Mouse (Mus musculus) thymus, postnatal 25 days (tissue): ENCODE results near the gene Gabpb1.
"Not testable (repeated sequence)": the region's sequence is repeated elsewhere in the genome, so short reads cannot be mapped to it uniquely, and the experiment has no call there.

ENCODE experiments used
- DNase-seq: peaks from one replicate; pipeline ENCODE4 v3.0.0; 2022

Gene Gabpb1

DNA sequence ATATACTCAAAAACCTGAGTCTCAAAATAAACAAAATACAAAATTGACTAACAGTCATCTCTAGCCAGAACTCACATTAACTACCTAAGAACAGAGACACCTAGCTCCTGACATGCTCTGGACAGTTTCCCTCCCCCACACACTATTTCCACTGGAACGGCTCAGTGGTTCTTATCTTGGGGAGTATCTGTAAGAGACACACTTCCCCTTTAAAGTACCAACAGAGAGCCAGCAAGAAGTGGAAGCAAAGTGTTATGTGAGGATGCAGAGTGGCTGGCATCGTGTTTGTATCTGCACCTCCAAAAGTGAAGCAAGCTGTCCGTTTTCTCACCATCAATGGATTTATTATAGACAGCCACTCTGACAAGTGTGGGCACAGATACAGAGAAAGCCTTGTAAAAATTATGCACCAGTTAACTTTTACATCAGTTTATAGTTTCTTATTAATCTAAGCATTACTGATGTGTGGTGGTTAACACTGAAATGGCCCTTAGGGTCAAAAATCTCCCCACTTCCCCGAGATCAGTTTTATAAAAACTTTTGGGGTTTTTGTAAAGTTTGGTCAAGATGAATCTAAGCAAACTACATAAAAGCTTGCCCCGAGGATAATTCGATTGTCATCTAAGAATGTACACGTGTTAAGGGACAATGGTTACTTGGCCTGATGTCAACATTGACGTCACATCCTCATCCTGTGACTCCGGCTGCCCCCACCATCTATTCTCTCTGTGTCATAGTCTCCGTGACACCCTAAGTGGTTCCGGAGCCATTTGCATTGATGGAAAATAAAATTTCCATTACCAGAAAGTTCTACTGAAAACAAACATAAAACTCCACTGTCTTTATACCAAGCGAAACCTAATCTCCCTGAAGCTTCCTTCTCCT is 40.0 kb downstream of the Gabpb1 start:
- no peak for DNase-seq

DNA sequence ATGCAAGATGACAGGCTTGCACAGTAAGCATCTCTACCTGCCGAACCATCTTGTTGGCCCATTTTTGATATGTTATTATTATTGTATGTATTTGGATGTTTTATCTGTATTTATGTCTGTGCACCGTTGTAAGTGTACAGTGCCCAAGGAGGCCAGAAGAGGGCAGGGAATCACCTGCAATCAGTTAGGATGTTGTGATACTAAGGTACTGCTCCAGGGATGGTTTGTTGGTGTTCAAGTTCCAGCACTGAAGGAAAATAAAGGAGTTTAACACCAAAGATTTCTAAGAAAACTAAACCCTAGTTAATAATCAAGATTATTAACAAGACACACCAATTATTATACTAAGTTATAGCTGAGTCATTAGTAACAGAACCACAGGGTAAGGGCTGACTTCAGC is 43.0 kb downstream of the Gabpb1 start:
- no peak for DNase-seq

DNA sequence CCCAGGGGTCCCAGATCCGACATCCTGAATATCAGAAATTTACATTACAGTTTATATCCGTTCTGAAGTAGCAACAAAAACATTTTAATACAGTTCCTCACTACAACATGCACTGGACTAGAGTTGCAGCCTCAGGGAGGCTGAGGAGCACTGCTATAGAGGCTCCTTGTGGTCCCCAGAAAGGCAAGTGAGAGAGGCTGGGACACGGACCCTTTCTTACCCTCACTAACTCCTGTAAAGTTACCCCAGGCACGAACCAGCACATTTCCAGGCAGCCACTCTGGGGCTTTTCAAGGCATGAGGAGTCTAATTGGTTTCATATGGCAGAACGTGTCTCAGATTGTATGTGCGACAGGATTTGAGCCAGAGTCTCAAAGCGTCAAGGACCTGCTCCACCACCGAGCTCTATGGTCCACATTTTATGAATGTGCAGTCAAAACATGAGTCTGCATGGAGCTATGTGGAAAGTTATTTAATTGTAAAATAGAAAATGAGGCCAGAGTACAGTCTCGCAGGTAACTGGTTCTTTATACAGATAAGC is 47.6 kb downstream of the Gabpb1 start:
- DNase-seq = no peak

DNA sequence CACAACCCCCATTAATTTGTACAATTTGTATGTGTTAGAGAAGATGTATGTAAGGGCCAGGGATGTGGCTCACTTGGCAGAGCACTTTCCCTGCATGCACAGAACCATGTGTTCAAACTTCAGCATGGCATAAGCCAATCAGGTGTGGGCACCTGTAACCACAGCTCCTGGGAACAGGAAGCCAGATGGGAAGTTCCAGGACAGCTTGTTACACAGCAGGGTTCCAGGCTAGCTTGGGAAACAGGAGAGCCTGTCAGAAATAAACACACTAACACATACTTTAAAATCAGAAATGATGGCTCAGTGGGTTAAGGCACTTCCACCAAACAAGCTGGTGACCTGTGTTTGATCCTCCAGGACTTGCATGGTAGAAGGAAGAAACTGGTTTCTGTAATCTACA is 53.0 kb downstream of the Gabpb1 start:
- DNase-seq = no peak

DNA sequence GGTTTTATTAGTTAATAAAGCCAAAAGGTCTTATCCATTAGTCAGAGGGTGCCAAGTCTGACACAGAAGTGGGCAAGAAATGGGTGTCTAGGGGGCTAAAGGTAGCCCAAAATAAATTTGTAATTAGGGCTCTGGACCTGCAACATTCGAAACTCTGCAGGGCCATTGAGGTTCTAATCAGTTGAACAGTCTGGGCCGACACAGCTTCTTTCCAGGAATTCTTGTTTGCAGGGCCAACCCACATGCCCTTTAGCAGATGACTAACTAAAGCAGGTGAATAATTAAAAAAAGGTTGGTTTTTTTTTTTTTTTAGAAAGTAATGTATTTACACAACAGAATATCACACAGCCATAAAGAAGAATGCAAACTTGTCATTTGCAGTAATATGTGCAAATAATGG is 53.7 kb downstream of the Gabpb1 start:
- DNase-seq = no peak

DNA sequence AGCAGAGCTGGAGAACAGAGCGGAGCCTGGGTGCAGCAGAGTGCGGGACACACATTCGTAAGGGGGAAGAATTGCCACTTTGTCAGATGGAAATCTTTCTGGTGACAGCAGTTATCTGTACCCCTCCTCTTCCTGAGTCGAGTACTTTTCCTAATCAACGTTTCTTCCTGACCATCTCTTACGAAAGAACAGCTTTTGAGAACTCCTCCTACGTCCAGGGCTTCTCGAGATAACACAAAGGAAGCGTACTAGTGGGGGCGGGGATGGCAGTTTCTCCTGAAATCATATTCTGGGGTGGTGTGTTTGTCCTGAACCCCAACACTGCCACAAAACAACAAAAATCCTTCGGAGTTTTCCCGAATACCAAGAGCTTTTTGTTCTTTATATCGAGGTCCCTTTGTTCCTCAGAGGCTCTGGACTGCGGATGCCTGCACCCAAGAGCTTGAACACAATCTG is 56.9 kb downstream of the Gabpb1 start, which contains the start of gene Hdc:
Gene Hdc (minus strand): TSS at position 51 of the 456 bp plus-strand sequence.
- DNase-seq = no peak

DNA sequence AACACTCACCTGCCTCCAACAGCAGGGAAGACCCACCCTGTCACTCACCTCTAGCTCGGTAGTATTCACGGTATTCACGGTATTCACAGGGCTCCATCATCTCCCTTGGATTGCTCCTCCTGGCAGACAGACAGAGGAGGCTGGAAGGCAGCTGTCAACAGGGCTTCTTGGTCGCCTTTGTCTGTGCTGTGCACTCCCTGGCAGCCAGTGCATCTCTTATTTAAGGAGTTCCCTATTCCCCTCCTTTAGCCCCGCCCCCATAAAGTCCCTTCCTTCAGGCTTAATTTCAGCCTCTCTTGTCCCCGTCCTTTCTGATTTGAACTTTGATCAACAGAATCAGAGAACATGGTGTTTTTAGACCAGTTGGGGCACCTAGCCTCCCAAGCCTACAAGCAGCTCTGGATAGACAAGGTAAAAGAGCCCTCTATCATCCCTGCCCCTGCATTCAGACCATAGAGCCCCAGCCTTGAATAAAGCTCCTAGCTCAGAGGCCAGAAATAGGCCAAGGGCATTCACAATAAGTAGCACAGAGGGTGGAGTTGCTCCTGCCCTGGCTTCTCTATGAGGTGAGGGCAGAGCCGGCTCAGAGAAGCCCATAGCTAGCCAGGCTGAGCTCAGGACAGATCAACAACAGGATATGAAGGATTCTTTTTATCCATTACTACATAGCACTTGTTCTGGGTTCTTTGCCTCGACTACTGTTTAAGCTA is 57.5 kb downstream of the Gabpb1 start:
- DNase-seq = no peak

DNA sequence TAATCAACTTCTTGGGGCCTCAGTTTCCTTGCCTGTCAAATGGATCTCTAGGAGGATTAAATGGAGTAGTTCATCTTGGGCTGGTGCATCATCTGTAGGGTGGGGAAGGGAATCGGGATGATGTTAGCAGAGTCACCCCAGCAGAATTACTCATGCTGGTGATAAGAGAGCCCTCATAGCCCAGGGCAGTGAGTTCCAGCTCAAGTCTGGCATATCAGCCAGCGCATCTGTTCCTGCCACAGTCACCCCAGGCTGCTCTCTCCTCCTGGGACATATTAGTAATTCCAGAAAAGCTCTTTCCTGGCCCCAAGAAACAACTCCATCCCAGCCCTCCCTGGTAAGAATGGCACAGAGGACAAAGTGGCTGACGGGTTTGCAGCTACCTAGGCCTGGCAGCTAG is 60.8 kb downstream of the Gabpb1 start:
- DNase-seq = no peak

DNA sequence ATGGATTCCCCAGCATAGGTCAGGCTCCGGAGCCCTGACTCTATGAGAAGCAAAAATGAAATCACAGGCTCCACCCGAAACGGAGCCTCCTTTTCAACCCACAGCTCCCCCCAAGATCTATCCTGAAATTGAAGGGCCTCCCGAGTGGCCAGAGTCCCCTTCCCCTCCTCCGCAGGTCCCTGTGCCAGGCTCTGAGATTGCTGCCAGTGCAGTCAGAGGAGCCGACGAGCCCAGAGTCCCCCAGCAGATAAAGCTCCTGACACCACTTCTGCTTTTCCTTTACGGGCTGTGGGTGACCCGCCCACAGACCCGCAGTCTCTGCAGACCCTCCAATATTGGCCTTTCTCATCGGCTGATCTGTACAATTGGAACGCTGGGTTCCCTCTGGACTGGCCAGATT is 66.5 kb downstream of the Gabpb1 start:
- DNase-seq = not testable (repeated sequence)

DNA sequence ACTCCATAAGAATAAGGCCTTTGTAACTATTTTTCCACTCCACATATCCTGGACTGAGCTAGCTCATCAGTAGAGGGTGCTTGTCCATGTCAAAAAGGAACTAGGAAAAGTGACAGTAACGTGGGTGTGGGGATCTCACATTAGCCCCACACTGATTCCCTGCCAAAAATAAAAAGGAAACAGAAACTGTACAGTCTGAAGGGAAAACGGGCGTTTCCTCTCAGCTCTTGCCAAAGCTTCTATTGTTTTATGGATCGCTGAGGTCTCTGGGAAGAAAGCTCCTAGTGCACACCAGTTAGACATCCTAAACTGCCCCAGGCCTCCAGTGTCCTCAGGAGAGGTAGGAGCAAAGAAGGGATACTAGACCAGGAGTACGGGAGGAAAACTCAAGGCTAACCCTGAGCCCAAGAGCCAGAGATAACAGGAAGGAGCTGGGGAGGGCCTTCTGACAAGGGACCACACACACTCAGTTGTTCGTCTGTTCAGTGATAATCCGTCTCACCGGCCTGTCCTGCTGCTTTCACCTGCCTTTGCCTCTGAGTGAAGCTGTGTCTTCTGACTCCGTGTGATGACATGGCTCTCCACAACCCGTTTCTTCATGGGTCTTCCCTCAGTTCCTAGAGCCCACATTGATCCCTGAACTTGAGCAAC is 68.5 kb downstream of the Gabpb1 start:
- DNase-seq = no peak

DNA sequence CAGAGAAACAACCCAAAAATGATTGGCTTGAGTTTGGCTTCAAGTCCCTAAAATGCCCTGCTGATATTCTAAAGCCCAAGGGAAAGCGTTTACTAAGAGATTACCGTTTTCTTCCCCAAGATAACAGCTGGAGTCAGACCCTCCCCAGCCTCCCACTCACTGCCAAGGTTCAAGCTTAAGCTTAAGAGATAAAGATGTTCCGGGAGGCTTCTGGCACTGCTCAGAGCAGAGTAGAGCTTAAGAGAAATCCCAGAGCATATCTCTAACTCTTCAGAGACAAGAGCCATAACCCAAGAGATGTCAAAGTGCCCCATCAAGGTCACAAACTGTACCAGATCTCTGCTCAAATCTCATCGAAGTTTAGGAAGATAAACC is 69.5 kb downstream of the Gabpb1 start:
- DNase-seq = no peak

DNA sequence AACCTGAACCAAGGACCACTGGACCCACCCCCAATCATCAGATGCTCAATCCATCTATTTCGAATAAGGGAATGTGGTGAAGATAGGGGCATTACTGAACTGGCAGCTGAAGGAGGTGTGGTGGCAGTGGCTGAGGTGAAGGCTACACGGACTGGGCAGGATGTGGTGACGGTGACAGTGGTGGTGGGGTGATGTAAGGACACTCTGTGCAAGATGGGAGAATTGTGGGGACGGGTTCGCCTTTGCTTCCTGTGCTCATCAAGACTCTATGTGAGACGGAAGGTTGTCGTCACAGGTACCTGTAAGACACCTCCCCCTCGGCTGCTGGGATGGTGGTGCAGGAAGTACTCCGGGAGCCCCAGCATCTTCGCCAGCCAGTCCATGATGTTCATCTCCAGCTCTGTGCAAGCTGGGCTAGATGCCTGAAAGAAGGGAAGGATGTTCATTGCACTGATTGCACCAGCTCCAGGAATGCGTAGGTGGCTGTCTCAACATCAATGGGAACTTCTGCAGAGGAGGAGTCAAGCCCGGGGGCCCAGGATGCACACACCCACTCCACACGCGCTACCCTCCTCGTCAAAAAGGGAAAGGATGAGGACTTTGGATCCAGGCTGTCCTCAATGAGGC is 70.0 kb downstream of the Gabpb1 start:
- peak; percentile 38 for DNase-seq

DNA sequence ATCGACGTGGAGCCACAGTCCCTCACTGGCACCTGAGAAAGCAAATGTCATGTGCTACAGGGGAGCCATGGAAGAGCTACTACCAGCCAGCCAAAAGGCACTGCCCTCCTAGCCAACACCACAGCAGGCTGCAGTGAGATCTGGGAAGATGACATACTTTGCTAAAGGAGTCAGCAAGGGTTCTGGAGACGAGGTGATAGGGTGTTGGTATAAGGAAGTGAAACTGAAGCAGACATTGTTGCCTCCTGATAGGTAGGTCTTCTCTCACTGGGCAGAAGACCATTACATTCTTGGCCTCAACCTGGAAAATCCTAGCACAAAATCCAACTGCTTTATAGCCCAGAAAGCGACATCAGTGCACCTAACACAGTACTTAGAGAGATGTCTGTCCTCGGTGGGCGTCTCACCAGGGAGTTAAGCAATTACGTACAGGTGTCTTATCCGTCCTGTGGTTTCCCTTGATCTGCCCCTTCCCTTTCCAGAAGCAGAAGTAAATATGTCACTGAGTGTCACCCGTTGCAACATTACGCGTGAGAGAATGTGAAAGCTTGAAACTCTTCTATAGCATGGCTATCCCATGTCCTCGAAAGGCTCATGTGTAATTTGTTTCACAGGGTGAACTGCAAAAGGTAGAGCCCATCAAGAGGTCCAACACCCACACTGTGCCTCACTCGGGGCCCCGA is 74.1 kb downstream of the Gabpb1 start:
- no peak for DNase-seq

DNA sequence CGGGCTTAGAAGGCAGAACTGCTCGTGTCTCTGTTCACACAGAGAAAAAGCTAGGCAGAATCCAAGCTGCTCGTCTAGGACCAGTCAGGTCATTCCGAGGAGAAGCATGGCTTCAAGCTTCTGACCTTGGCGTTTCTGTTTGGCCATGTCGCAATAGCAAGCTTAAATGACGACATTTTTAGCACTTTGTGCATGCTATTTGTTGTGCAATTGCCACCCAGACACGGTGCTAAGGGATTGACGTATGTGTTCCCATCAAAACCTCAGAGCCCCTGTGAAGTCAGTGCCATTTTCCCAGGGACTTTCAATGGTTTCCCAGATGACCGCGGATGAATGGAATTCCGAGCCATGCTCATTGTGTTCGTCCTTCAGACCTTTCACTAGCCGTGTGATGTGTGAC is 75.6 kb downstream of the Gabpb1 start:
- no peak for DNase-seq

DNA sequence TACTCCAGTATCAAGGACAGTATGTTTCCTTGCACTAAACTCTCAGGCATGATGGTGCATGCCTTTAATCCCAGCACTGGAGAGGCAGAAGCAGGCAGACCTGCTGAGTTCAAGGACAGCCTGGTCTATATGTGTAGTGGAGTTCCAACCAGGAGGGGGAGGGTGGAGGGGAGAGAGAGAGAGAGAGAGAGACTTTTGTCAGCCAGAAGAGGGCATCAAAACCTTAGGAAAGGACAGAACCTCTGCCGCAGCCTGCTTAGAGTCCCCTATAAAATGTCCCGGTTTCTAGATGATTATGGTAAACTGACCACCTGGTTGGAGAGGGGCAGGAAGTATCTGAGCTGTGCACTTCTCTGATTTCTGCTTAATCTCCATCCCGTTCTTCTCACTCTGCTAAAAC is 77.1 kb downstream of the Gabpb1 start:
- DNase-seq = peak; percentile 19

DNA sequence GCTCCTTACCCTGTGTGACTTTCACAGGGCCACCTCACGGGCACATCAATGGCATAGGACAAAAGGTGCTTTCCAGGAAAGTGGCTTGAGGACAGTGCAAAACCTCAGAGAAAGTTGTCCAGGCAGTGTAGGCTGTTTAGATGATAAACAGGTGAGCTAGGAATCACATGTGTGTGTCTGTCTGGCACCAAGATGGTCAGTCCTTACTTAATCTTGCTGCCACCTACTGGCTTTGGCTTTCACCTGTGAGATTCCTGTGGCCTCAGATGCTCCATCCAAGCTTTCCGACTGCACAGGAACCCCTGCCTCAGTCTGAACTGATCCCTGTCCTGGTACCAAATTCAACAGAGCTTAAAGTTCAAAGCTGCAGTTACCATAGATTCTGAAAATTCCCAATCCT is 77.8 kb downstream of the Gabpb1 start:
- peak; percentile 14 for DNase-seq

DNA sequence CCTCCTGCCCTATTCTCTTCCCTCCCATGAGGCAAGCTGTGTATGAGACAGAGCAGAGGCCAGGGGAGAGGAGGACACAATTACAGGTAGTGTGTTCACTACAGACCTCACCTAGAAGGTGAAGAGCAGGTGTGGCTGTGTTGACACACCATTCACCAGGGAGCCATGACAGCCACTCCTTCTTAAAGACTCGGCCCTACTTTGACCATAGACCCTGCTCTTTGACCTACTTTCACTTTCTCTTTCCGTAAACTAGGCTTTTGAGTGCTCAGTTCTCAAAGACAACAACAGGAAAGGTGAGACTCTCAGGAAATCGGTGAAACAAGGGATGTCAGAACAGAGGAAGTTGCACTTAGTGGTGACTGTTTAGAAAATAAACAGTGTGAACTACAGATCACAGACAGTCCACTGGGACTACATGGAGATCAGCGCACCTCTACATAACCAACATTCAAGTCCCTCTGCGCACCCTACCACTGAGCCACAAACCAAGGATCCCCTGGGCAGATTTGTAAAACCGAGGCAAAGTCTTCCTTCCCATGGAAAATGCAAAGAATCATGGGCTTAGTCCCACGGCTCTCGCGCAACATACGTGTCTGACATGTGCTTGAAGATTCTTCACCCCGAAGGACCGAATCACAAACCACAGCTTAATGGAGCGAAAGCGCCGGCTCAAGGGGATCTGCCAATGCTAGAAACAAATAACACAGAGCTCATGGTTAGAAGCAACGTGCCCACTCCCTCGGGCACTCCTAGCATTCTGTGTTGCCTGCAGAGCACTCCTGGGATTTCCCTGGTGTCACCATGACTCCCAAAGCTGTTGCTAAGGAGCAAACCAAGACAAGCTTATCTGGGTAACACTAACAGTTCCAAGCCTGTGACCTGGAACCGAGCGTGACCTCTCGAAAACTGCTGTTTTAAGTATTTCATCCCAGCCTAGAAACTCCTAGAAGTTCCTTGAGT is 78.6 kb downstream of the Gabpb1 start:
- DNase-seq = peak; percentile 34

DNA sequence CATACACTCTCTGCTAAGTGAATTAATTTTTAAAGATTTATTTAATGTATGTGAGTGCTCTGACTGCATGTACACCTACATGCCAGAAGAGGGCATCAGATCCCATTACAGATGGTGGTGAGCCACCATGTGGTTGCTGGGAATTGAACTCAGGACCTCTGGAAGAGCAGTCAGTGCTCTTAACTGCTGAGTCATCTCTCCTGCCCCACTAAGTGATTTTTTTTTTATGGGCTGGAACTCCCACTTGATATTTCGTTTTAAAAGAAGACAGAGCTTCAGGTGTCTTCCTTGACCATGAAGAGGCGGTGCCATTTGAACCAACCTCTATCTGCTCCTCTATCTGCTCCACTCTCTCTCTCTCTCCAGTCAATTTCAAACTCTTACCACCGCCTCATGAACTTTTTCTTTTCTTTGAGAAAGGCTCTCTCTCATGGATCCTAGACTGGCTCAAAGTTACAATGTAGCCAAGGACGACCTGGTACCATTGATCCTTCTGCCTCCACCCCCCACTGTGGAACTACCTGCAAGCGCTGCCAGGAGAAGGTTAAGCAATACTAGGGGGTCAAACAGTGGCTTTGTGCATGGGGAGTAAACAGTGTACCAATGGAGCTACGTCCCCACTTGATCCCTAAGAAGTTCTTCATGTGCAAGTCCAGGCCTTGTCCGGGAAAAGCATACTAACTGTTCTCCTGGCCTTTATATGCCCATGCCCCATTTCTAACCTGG is 79.6 kb downstream of the Gabpb1 start:
- DNase-seq = no peak

DNA sequence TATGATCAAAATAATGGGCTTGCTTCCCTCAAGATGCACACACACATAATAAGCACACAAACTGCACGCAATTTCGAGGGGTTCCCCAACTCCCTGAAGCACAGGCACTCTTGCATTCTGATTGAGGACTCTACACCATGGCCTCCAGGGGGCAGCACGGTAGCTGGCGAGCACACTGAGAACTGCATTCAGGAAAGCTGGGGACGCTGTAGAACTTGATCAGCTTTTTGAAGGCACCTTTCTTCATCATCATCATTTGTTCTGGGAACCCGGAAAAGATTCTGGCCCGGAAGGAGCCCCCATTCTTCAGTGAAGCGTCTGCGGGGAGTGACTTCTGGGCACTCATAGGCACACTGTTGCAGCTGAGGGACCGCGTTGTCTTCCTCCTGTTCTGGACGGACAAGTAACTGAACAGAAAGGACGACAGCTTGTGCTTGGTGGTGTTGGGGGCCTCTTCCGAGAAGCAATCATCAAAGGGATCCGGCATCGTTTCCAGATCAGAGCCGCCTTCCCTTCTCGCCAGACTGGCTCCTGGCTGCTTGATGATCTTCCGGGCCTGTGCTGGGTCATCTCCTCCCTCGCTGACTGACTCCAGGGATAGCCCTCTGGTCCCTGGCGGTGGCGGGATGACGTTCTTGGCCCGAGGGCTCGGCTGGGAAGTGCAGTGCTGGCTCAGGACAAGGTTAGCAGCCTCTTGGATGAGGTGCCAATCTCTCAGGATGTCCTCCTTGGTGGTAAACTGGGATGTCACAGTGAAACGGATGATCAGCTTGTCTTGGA is 82.1 kb downstream of the Gabpb1 start:
- DNase-seq = peak; percentile 81

DNA sequence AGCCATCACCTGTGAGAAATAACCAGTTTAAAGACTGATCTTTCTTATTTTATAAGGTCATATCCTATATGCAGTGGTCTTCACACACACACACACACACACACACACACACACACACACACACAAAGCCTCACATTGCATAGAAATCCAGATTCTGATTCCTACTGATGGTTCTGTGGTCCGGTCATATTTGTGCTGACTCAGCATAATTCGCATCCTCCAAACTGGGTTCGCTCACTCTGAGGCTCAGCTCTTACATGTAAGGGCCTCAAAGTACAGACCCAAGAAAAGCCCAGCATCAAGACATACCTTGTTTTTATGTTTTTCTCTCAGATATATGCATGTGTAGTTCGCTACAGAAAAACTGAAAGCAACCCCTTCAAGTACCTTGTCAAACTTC is 84.8 kb downstream of the Gabpb1 start:
- DNase-seq = no peak
